Comparison of ENCODE assay signal across 14 mouse cellular contexts in genomic region chr7:97707809-97708208, GRCm38 (mm10). TPM values are rescaled to one million over a fixed set of nuclear protein-coding genes. Genes with fewer than 3 reads are reported as not detected.
"Had no signal": no experiment of that assay in that cellular context is flagged by ENCODE, and none has a peak within 500 bp of the region (broad histone marks: within the 10 kb centered on the region; RNA-seq: fewer than 3 reads in every experiment).

No protein-coding gene starts in this region.

- H3K27ac ChIP-seq: kidney, embryonic 15.5 days; liver, embryonic 13.5 days; macrophage; midbrain, embryonic 10.5 days; midbrain, embryonic 13.5 days had no signal

- H3K9ac ChIP-seq: kidney, embryonic 15.5 days; liver, embryonic 13.5 days; lung, embryonic 14.5 days; midbrain, embryonic 13.5 days had no signal

- H3K9me3 ChIP-seq: kidney, embryonic 15.5 days; liver, embryonic 13.5 days; midbrain, embryonic 10.5 days; midbrain, embryonic 13.5 days had no signal

- H3K4me1 ChIP-seq: kidney, embryonic 15.5 days; midbrain, embryonic 10.5 days; midbrain, embryonic 13.5 days had no signal

- H3K4me3 ChIP-seq: kidney, embryonic 15.5 days; liver, embryonic 13.5 days; midbrain, embryonic 10.5 days; midbrain, embryonic 13.5 days had no signal

- DNase-seq: kidney, postnatal 10 days; layer of hippocampus, adult 9-11 months; liver, embryonic 13.5 days; lung, embryonic 14.5 days; thymus, adult 2 months; thymus, postnatal 14 days; thymus, postnatal 4 days had no signal

- H3K4me2 ChIP-seq: kidney, embryonic 15.5 days; liver, embryonic 13.5 days; lung, embryonic 14.5 days; midbrain, embryonic 13.5 days had no signal

- H3K27me3 ChIP-seq: kidney, embryonic 15.5 days; liver, embryonic 13.5 days; midbrain, embryonic 13.5 days had no signal

- ATAC-seq: lung, postnatal 0 days; midbrain, embryonic 13.5 days; midbrain, embryonic 16.5 days had no signal

RNA-seq across cellular contexts. Expression of gene Aqp11, which starts 30.3 kb away (rescaled TPM):
- total RNA-seq: monocyte, adult 5-6 weeks had no signal
